Mouse (Mus musculus): ENCODE measurements around the gene Cradd.
A peak's percentile ranks its signal among the peaks of the same experiment; 100 is the strongest.

The Cradd gene

GRCm38 (mm10) chr10:95323393-95324277 lies at the start of gene Cradd:
Cradd (minus strand) TSS chr10:95324133.
- peak; percentile 96 for DNase-seq (ENCODE audit: low spot score)

GRCm38 (mm10) chr10:95373340-95373739 lies 49.4 kb upstream of the Cradd start:
- no peak for DNase-seq (ENCODE audit: low spot score)

- DNase-seq (ENCODE audit: low spot score): no peak
These were observed 48.0 kb upstream of the Cradd start for GRCm38 (mm10) chr10:95371942-95372341.

- no peak for DNase-seq (ENCODE audit: low spot score)
These were observed 45.3 kb upstream of the Cradd start for GRCm38 (mm10) chr10:95369190-95369589.

- no peak for DNase-seq (ENCODE audit: low spot score)
These were observed 44.2 kb upstream of the Cradd start for GRCm38 (mm10) chr10:95368151-95368550.

- peak; percentile 15 for DNase-seq (ENCODE audit: low spot score)
These were observed 43.7 kb upstream of the Cradd start for GRCm38 (mm10) chr10:95367661-95368089.

- DNase-seq (ENCODE audit: low spot score): no peak
These were observed 43.3 kb upstream of the Cradd start for GRCm38 (mm10) chr10:95367241-95367640.

- no peak for DNase-seq (ENCODE audit: low spot score)
These were observed 38.4 kb upstream of the Cradd start for GRCm38 (mm10) chr10:95362326-95362725.

GRCm38 (mm10) chr10:95361260-95361841 lies 37.4 kb upstream of the Cradd start:
- peak; percentile 86 for DNase-seq (ENCODE audit: low spot score)

- DNase-seq (ENCODE audit: low spot score): no peak
These were observed 36.1 kb upstream of the Cradd start for GRCm38 (mm10) chr10:95360048-95360447.

GRCm38 (mm10) chr10:95357721-95358120 lies 33.8 kb upstream of the Cradd start:
- DNase-seq (ENCODE audit: low spot score): no peak

- no peak for DNase-seq (ENCODE audit: low spot score)
These were observed 32.8 kb upstream of the Cradd start for GRCm38 (mm10) chr10:95356711-95357110.

GRCm38 (mm10) chr10:95355678-95356268 lies 31.8 kb upstream of the Cradd start:
- no peak for DNase-seq (ENCODE audit: low spot score)

- DNase-seq (ENCODE audit: low spot score): no peak
These were observed 30.7 kb upstream of the Cradd start for GRCm38 (mm10) chr10:95354673-95355072.

- no peak for DNase-seq (ENCODE audit: low spot score)
These were observed 30.1 kb upstream of the Cradd start for GRCm38 (mm10) chr10:95354047-95354446.

- no peak for DNase-seq (ENCODE audit: low spot score)
These were observed 24.5 kb upstream of the Cradd start for GRCm38 (mm10) chr10:95348457-95348856.

- DNase-seq (ENCODE audit: low spot score): no peak
These were observed 23.8 kb upstream of the Cradd start for GRCm38 (mm10) chr10:95347776-95348175.

- no peak for DNase-seq (ENCODE audit: low spot score)
These were observed 19.1 kb upstream of the Cradd start for GRCm38 (mm10) chr10:95342833-95343590.

GRCm38 (mm10) chr10:95340676-95341075 lies 16.7 kb upstream of the Cradd start:
- DNase-seq (ENCODE audit: low spot score): no peak

- DNase-seq (ENCODE audit: low spot score): no peak
These were observed 13.7 kb upstream of the Cradd start for GRCm38 (mm10) chr10:95337589-95337988.

- DNase-seq (ENCODE audit: low spot score): no peak
These were observed 13.0 kb upstream of the Cradd start for GRCm38 (mm10) chr10:95336781-95337544.

All from lung, postnatal 25 days (tissue).